Mouse (Mus musculus): ENCODE results near the gene Zfp36. TPM values are rescaled to one million over a fixed set of nuclear protein-coding genes. Genes with fewer than 3 reads are reported as not detected.

The Zfp36 gene
- total RNA-seq, 2 experiments from 2014 or later: 1.8 to 2.4 TPM

DNA sequence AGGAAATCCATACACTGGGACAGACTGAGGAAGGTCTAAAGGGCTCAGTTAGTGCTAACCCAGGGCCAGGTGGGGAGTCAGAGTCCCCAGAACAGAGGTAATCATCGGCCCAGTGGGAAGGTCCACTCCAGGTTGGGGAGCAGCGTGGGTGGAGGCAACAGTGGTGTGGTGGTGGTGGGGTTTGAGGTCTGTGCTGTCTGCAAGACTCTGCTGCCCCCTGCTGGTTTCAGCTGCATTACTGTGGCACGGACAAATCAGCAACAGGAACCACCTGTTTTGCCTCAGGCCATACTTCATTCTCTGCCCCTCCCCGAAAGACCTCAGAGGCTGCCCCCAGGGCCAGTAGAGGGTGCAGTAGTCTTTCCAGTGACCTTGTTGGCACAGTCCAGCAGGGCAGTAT, 6.4 kb upstream of the Zfp36 start:
- DNase-seq (ENCODE audit: extremely low spot score in 1 of 2, low spot score in 2 of 2): peak; percentile 72 to 91
- intact Hi-C loops (cut with DNase I): loop anchor here (1.0 kb wide), 1 partner anchor 13 kb away; no protein-coding TSS in a partner anchor

DNA sequence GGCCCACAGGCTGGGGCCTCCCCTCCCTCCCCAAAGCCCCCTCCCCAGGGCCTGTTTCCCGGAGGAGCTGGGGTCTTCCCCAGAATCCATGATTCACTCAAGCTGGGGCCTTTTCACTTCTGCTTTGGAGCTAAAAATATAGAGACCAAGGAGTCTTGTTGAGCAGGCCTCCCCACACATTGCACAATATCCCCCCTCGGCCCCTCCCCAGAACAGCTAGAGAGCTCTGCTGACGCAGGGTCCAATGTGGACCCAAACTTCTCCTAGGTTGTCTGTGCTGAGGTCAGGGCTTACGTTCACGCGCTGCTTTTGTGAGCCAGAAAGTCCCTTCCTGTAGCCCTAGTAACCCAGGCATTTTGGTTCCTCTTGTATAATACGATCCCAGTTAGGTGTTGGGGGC, 6.0 kb upstream of the Zfp36 start:
- peak in 1 of 2 experiments; percentile 62 for DNase-seq (ENCODE audit: extremely low spot score in 1 of 2, low spot score in 2 of 2)
- intact Hi-C loops (cut with DNase I): loop anchor here (1.0 kb wide), 1 partner anchor 13 kb away; no protein-coding TSS in a partner anchor

GRCm38 (mm10) chr7:28385196-28385595, 5.1 kb upstream of the Zfp36 start:
- no peak for DNase-seq (ENCODE audit: extremely low spot score in 1 of 2, low spot score in 2 of 2)
- intact Hi-C loops (cut with DNase I): no loop called here

DNA sequence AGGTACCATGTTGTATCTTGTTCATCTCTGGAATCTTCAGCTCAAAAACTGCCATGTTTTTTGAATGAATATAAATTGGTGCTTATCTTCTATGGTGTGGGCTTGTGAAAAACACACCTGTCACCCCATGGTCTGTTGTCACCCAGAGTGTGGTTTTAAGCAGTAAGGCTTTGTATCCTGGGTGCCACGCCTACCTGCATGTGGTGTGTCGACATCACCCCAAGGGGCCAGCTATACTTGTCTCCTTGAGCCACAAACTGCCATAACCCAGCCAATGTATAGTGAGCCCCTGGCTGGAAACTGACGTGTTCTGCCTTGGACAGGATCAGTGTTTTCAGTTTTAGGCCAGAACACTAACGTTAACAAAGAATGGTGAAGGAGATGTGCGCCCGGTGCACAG, 4.1 kb upstream of the Zfp36 start:
- intact Hi-C loops (cut with DNase I): no loop called here
- no peak for DNase-seq (ENCODE audit: extremely low spot score in 1 of 2, low spot score in 2 of 2)

GRCm38 (mm10) chr7:28383606-28384005, 3.6 kb upstream of the Zfp36 start:
- intact Hi-C loops (cut with DNase I): no loop called here
- DNase-seq (ENCODE audit: extremely low spot score in 1 of 2, low spot score in 2 of 2): no peak

DNA sequence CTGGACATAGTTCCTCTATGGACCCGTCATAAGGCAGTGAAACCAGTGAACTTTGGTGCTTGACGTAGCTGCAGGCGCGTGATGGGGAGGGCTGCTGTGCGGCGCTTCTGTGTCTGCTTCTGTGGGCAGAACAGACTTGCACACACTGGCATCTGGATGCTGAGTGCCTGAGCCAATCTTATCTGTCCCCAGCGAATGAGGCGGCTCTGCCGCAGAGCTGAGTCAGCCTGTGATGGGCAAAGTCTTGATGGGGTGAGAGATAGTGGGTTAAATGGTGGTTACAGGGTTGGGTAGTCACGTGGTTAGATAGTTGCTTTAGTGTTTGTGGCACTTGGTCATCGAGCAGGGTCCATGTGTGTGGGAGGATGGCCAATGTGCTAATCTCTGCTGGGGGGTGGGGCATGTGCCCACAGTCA, 2.9 kb upstream of the Zfp36 start:
- peak in 1 of 2 experiments; percentile 69 for DNase-seq (ENCODE audit: extremely low spot score in 1 of 2, low spot score in 2 of 2)
- intact Hi-C loops (cut with DNase I): no loop called here

- intact Hi-C loops (cut with DNase I): no loop called here
- no peak for DNase-seq (ENCODE audit: extremely low spot score in 1 of 2, low spot score in 2 of 2)
Measured at GRCm38 (mm10) chr7:28382347-28382951, 2.4 kb upstream of the Zfp36 start.

GRCm38 (mm10) chr7:28381938-28382337, 1.9 kb upstream of the Zfp36 start:
- peak in 1 of 2 experiments; percentile 94 for DNase-seq (ENCODE audit: extremely low spot score in 1 of 2, low spot score in 2 of 2)
- intact Hi-C loops (cut with DNase I): no loop called here

GRCm38 (mm10) chr7:28381017-28381790, 1.2 kb upstream of the Zfp36 start:
- peak in 1 of 2 experiments; percentile 85 for DNase-seq (ENCODE audit: extremely low spot score in 1 of 2, low spot score in 2 of 2)
- intact Hi-C loops (cut with DNase I): no loop called here

DNA sequence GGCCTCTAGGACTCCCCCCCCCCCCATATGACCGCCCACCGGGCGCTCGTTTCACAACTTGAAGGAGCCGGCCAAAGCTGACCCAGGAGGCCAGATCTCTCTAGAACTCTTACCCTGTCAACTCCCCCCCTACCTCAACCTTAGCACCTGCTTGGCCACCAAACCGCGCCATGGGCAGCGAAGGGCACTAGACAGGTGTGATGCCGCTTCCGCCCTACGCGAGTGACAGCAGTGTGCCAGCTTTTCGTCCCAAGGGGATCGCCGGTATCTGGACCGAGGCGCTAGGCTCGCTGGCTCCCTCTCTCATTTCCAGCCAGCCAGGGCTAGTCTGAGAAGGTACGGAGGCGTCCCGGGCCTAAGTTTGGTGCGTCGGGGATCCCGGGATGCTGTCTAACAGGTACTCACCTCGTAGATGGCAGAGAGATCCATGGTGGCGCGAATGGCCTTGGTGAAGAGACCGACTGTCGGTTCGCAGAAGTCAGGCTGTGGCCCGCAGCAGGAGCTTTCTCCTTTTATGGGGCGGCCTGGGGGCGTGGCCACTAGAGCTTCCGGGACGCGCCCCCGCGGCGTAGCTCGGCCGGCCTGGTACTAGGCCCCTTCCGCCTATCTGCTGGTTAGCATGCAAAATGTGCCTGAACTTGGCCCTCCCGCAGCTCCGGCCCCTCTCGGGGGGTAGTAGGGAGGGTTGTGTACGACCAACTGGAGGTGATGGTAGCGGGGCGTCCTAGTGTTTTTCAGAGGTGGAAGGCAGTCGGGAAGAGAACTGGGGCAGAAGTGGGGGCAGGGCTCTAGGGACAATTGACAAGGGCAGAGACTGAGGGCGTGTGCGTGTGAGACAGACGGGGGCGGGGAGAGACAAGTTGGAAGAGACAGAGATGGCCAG, 1.0 kb downstream of the Zfp36 start:
- DNase-seq (ENCODE audit: extremely low spot score in 1 of 2, low spot score in 2 of 2): peak; percentile 64 to 95
- intact Hi-C loops (cut with DNase I): loop anchor here (10.0 kb wide), 1 partner anchor 226 kb away; no protein-coding TSS in a partner anchor

GRCm38 (mm10) chr7:28378066-28378690, 1.9 kb downstream of the Zfp36 start:
- DNase-seq (ENCODE audit: extremely low spot score in 1 of 2, low spot score in 2 of 2): no peak

DNA sequence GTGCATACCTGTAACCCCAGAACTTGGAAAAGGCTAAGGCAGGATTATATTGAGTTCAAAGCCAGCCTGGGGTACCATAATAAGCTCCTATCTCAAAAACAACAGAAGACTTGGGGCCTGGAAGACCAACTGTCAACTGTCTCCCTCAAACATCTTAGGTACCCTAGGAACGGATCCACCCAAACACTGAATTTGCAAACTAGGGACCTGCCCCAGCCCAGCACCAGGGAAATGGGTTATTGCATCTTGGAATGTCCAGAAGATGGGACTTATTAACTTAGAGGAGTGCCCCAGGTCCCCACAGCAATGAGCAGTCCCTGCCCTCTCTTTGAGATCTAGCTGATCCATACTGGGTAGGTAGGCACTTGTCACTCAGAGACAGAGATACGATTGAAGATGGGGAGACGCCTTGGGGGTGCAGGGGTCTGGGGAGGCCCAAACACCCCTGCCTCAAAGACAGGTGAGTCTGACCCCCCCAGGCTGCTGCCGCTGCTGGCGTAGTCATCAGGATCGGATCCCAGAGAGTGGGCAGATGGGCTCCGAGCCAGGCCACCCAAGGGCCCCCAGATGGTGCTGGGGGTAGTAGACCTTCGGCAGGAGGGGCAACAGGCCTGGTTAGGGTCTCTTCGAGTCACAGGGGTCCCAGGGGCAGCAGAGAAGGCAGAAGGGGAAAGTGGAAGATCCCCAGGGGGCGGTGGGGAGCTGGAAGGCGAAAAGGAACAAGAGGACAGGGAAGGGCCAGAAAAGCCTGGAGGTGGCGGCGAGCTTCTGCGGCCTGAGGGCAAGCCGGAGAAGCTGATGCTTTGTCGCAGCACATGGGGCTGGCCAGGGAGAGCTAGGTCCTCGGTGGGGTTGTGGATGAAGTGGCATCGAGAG, 2.6 kb downstream of the Zfp36 start:
- intact Hi-C loops (cut with DNase I): loop anchor here (10.0 kb wide), 1 partner anchor 227 kb away; no protein-coding TSS in a partner anchor
- DNase-seq (ENCODE audit: extremely low spot score in 1 of 2, low spot score in 2 of 2): no peak

More at GRCm38 (mm10) chr7:28378066-28378690, 1.9 kb downstream of the Zfp36 start:
- intact Hi-C loops (cut with DNase I): loop anchor here (10.0 kb wide), 1 partner anchor 227 kb away; no protein-coding TSS in a partner anchor

- intact Hi-C loops (cut with DNase I): loop anchor here (10.0 kb wide), 1 partner anchor 229 kb away; no protein-coding TSS in a partner anchor
Measured at GRCm38 (mm10) chr7:28376011-28376771, 3.9 kb downstream of the Zfp36 start.

DNA sequence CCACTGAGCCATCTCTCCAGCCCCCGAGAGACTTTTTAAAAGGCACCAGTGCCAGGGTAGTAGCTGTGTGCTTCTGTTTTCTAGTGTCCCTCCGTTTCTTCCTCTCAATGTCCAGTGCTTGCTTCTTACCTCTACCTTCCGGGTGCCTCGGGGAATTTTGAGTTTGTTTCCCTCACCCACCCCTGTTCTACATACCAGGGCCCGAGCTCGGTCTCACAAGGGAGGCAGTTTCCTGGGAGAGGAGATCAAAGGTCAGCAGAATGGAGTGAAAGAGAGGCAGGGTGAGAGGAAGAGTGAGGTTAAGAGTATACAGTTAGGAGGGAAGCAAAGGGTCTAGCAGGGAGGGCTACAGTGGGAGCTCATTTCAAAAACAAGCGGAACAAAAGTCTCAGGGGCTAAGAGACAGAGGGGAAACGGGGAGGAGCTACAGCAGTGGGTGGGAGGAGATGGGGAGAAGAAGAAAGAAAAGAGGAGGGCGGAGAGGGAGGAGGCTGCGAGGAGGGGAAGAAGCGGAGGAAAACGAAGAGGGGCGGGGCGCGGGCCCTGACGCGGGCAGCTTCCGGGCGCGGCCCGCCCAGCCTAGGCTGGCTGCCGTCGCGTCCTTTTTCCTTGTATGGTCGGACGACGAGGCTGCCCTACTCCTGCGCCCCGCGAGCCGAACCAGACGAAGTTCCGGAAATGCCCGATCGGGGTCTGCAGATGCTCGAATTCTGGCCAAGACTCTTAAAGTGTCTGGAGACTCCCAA, 4.7 kb downstream of the Zfp36 start:
- DNase-seq (ENCODE audit: extremely low spot score in 1 of 2, low spot score in 2 of 2): peak; percentile 68 to 95
- intact Hi-C loops (cut with DNase I): loop anchor here (10.0 kb wide), 1 partner anchor 229 kb away; no protein-coding TSS in a partner anchor

More at GRCm38 (mm10) chr7:28376011-28376771, 3.9 kb downstream of the Zfp36 start:
- DNase-seq (ENCODE audit: extremely low spot score in 1 of 2, low spot score in 2 of 2): peak in 1 of 2 experiments; percentile 87

DNA sequence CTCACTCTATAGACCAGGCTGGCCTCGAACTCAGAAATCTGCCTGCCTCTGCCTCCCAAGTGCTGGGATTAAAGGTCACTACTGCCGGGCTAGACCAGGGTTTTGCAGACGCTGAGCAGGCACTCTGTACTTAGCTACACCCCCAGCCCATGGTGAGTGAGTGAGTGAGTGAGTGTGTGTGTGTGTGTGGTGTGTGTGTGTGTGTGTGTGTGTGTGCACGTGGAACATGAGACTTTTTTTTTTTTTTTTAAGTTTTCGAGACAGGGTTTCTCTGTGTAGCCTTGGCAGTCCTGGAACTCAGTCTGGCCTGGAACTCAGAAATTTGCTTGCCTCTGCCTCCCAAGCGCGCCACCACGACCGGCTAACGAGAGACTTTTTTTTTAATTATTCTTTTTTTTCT, 5.4 kb downstream of the Zfp36 start:
- intact Hi-C loops (cut with DNase I): loop anchor here (10.0 kb wide), 1 partner anchor 230 kb away; no protein-coding TSS in a partner anchor
- no peak for DNase-seq (ENCODE audit: extremely low spot score in 1 of 2, low spot score in 2 of 2)

GRCm38 (mm10) chr7:28373891-28374495, 6.1 kb downstream of the Zfp36 start:
- no peak for DNase-seq (ENCODE audit: extremely low spot score in 1 of 2, low spot score in 2 of 2)
- intact Hi-C loops (cut with DNase I): loop anchor here (1.0 to 10.0 kb wide), 2 partner anchors 12 to 231 kb away; no protein-coding TSS in a partner anchor
